Mouse (Mus musculus): ENCODE results near the gene Ipo9.

DNA sequence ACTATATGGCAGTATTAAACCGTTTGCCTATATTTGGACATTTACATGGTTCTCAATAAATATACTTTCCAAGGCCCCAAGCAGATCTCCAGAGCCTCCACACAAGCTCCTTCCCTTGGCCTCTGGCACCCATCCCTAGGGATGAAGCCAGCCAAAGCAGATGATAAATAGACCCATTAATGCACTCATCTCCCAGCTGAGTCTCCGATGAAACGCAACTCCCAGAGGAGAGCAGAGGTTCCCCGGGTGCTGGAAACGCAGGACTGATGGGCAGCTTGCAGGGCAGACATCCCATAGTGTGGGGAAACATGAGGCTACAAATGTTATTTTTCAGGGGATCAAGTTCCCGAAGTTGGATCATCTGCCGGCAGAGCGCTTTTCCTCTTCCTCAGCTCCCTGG lies 88.4 kb downstream of the Ipo9 start:
- no peak for TF ChIP-seq MAFK (IDR thresholded peaks at IDR 0.05; ENCODE audit: borderline replicate concordance, low read depth, low read length)
- no peak for TF ChIP-seq ZMIZ1 (IDR thresholded peaks at IDR 0.05; ENCODE audit: low read depth, low read length)
